Mouse (Mus musculus) E14TG2a.4 (cell line): ENCODE data around the gene Il11.

Experiments used
- CTCF ChIP-seq: conservative IDR thresholded peaks from 2 replicates; pipeline ENCODE4 v1.5.1; 2014; ENCODE audit warnings: low read length
- NANOG ChIP-seq: IDR thresholded peaks from 2 replicates; pipeline ENCODE4 v1.6.1; 2014; ENCODE audit warnings: borderline replicate concordance, low read length, mixed read lengths
- POU5F1 ChIP-seq: IDR thresholded peaks from 2 replicates; pipeline ENCODE4 v1.6.1; 2014; ENCODE audit warnings: low read length, borderline replicate concordance

- TF ChIP-seq CTCF: no peak
- no peak for TF ChIP-seq POU5F1
- no peak for TF ChIP-seq NANOG
These were observed 29.2 kb upstream of the Il11 start for GRCm38 (mm10) chr7:4811842-4812302.
